Mouse (Mus musculus) kidney, adult 2 months (tissue): ENCODE measurements around the gene Tmem62.

Experiments
- CTCF ChIP-seq: fragments of 200-500 bp; conservative IDR thresholded peaks from 2 replicates; pipeline ENCODE4 v1.5.1; 2011; ENCODE audit warnings: low read depth, mild to moderate bottlenecking, control low read depth, low read length, moderate library complexity, mixed read lengths; ENCODE audit not compliant: insufficient read depth, insufficient read length
- POLR2A ChIP-seq: fragments of 200-500 bp; IDR thresholded peaks from one replicate; pipeline ENCODE4 v1.6.1; 2011; ENCODE audit warnings: low read depth, low read length, control low read depth

- TF ChIP-seq CTCF (no peak), POLR2A (no peak)
Measured at GRCm38 (mm10) chr2:120978693-120979037, 1.8 kb downstream of the Tmem62 start.
